Mouse (Mus musculus) mature B cell (primary cell): Measurements from ENCODE around the gene Gins1.

Experiments used
- in situ Hi-C: fragments of 300-500 bp; cut with MboI; formaldehyde crosslinking; loops from 2 replicates; pipeline ENCODE4 v1.14.3; 2019

The Gins1 gene

GRCm38 (mm10) chr2:150904936-150905450 is at the start of gene Gins1:
TSS of gene Gins1 (plus strand) at chr2:150905400.
- in situ Hi-C loops: loop anchor here (25.0 kb wide), 1 partner anchor 768 kb away; the partner anchor contains the start of gene Zfp120

- in situ Hi-C loops: no loop called here
Measured at GRCm38 (mm10) chr2:150858724-150859487, 46.3 kb upstream of the Gins1 start.

GRCm38 (mm10) chr2:150859709-150860470 is 45.3 kb upstream of the Gins1 start:
- in situ Hi-C loops: no loop called here

GRCm38 (mm10) chr2:150861128-150861527 is 44.1 kb upstream of the Gins1 start:
- in situ Hi-C loops: no loop called here

- in situ Hi-C loops: no loop called here
Measured at GRCm38 (mm10) chr2:150867021-150867420, 38.2 kb upstream of the Gins1 start.

- in situ Hi-C loops: no loop called here
Measured at GRCm38 (mm10) chr2:150869446-150869845, 35.8 kb upstream of the Gins1 start.

- in situ Hi-C loops: no loop called here
Measured at GRCm38 (mm10) chr2:150874508-150874907, 30.7 kb upstream of the Gins1 start.

- in situ Hi-C loops: no loop called here
Measured at GRCm38 (mm10) chr2:150875226-150875625, 30.0 kb upstream of the Gins1 start.

GRCm38 (mm10) chr2:150877561-150877960 is 27.6 kb upstream of the Gins1 start:
- in situ Hi-C loops: no loop called here

- in situ Hi-C loops: no loop called here
Measured at GRCm38 (mm10) chr2:150884075-150884778, 21.0 kb upstream of the Gins1 start.

GRCm38 (mm10) chr2:150884779-150885110 is 20.5 kb upstream of the Gins1 start:
- in situ Hi-C loops: no loop called here

GRCm38 (mm10) chr2:150885814-150886213 is 19.4 kb upstream of the Gins1 start:
- in situ Hi-C loops: no loop called here

- in situ Hi-C loops: no loop called here
Measured at GRCm38 (mm10) chr2:150886315-150886714, 18.9 kb upstream of the Gins1 start.

- in situ Hi-C loops: no loop called here
Measured at GRCm38 (mm10) chr2:150887370-150887769, 17.8 kb upstream of the Gins1 start.

- in situ Hi-C loops: no loop called here
Measured at GRCm38 (mm10) chr2:150894617-150895267, 10.5 kb upstream of the Gins1 start.

GRCm38 (mm10) chr2:150895691-150896252 is 9.4 kb upstream of the Gins1 start:
- in situ Hi-C loops: no loop called here

- in situ Hi-C loops: loop anchor here (25.0 kb wide), 1 partner anchor 763 kb away; the partner anchor contains the start of gene Zfp120
Measured at GRCm38 (mm10) chr2:150900341-150900740, 4.9 kb upstream of the Gins1 start.

GRCm38 (mm10) chr2:150902347-150902746 is 2.9 kb upstream of the Gins1 start:
- in situ Hi-C loops: loop anchor here (25.0 kb wide), 1 partner anchor 765 kb away; the partner anchor contains the start of gene Zfp120

GRCm38 (mm10) chr2:150904272-150904935 is 796 bp upstream of the Gins1 start, which contains the start of gene Abhd12:
TSS of gene Abhd12 (minus strand) at chr2:150904741.
- in situ Hi-C loops: loop anchor here (25.0 kb wide), 1 partner anchor 767 kb away; the partner anchor contains the start of gene Zfp120

- in situ Hi-C loops: loop anchor here (25.0 kb wide), 1 partner anchor 772 kb away; the partner anchor contains the start of gene Zfp120
Measured at GRCm38 (mm10) chr2:150908881-150909280, 3.7 kb downstream of the Gins1 start.
